Mouse (Mus musculus) heart, postnatal 0 days (tissue): Measurements from ENCODE around the gene Prkca.

Experiments used
- CTCF ChIP-seq: IDR thresholded peaks from 2 replicates; pipeline ENCODE4 v1.5.1; 2016; ENCODE audit warnings: antibody characterized with exemption, control low read depth, low read depth
- EP300 ChIP-seq: IDR thresholded peaks from 2 replicates; pipeline ENCODE4 v1.6.1; 2016; ENCODE audit warnings: antibody characterized with exemption, low read depth

GRCm38 (mm10) chr11:108293843-108294242 lies 49.9 kb downstream of the Prkca start:
- TF ChIP-seq CTCF (no peak), EP300 (no peak)
